ENCODE assay signal across 8 mouse cellular contexts in genomic region chr9:72492194-72492565, GRCm38 (mm10). TPM values are rescaled to one million over a fixed set of nuclear protein-coding genes. Genes with fewer than 3 reads are reported as not detected.
DNase-seq lines count a peak whose midpoint lies in the region; ATAC-seq lines count a peak whose summit lies in the region.

Gene Tex9, minus strand, starts transcription at chr9:72492212.

- peak within 1 kb of the TSS; percentile 95 for H3K4me2 ChIP-seq in heart, embryonic 16.5 days (ENCODE audit: low read depth, low read length)
- peak within 1 kb of the TSS; percentile 79 for H3K4me2 ChIP-seq in intestine, embryonic 15.5 days (replicated peaks)
- peak within 1 kb of the TSS; percentile 56 for H3K4me2 ChIP-seq in midbrain, embryonic 15.5 days

- no peaks in the 10 kb centered on the region for H3K27me3 ChIP-seq in heart, embryonic 16.5 days (ENCODE audit: control insufficient read depth, insufficient read depth, low read length)
- no peaks in the 10 kb centered on the region for H3K27me3 ChIP-seq in embryonic facial prominence, embryonic 10.5 days (replicated peaks; ENCODE audit: low read depth, poor library complexity, severe bottlenecking)
- no peaks in the 10 kb centered on the region for H3K27me3 ChIP-seq in intestine, embryonic 15.5 days (replicated peaks)
- no peaks in the 10 kb centered on the region for H3K27me3 ChIP-seq in midbrain, embryonic 15.5 days (replicated peaks)

- WGBS in heart, embryonic 16.5 days, result 3% methylated on average over 6 of the region's 6 CpGs
- 21% methylated on average over 6 of the region's 6 CpGs for WGBS in embryonic facial prominence, embryonic 10.5 days
- 8% methylated on average over 6 of the region's 6 CpGs for WGBS in intestine, embryonic 15.5 days
- 5% methylated on average over 6 of the region's 6 CpGs for WGBS in midbrain, embryonic 15.5 days

- peak within 1 kb of the TSS; percentile 81 for H3K9ac ChIP-seq in heart, embryonic 16.5 days (ENCODE audit: low read length)
- peak within 1 kb of the TSS; percentile 41 for H3K9ac ChIP-seq in intestine, embryonic 15.5 days
- peak within 1 kb of the TSS; percentile 67 for H3K9ac ChIP-seq in midbrain, embryonic 15.5 days

- DNase-seq in heart, postnatal 14 days, result no peak
- peak; percentile 57 for DNase-seq in CD4-positive, CD25-positive, alpha-beta regulatory T cell, adult 2 months (ENCODE audit: low read depth, low spot score)
- no peak for DNase-seq in embryonic facial prominence, embryonic 10.5 days (ENCODE audit: low spot score)
- no peak for DNase-seq in right cerebral cortex, postnatal 25 days
- no peak for DNase-seq in urinary bladder, postnatal 25 days (ENCODE audit: low spot score)

- ATAC-seq in heart, embryonic 16.5 days (replicated peaks; ENCODE audit: extremely low read depth, insufficient read depth, low FRiP score), result peak; percentile 74
- peak; percentile 44 for ATAC-seq in intestine, embryonic 15.5 days
- peak; percentile 56 for ATAC-seq in midbrain, embryonic 15.5 days (replicated peaks)

- intact Hi-C loops in heart, postnatal 14 days (cut with DNase I), result no loop called here

- H3K9me3 ChIP-seq in heart, embryonic 16.5 days (replicated peaks; ENCODE audit: control insufficient read depth, low read length), result no peaks in the 10 kb centered on the region
- H3K9me3 ChIP-seq in embryonic facial prominence, embryonic 10.5 days, result no peaks in the 10 kb centered on the region
- no peaks in the 10 kb centered on the region for H3K9me3 ChIP-seq in intestine, embryonic 15.5 days
- no peaks in the 10 kb centered on the region for H3K9me3 ChIP-seq in midbrain, embryonic 15.5 days

- H3K4me3 ChIP-seq in heart, embryonic 16.5 days (ENCODE audit: low read length), result peak within 1 kb of the TSS; percentile 72
- peak within 1 kb of the TSS; percentile 67 for H3K4me3 ChIP-seq in embryonic facial prominence, embryonic 10.5 days
- peak within 1 kb of the TSS; percentile 63 for H3K4me3 ChIP-seq in intestine, embryonic 15.5 days (replicated peaks)
- H3K4me3 ChIP-seq in midbrain, embryonic 15.5 days, result peak within 1 kb of the TSS; percentile 76

- no peaks in the 10 kb centered on the region for H3K36me3 ChIP-seq in heart, embryonic 16.5 days (ENCODE audit: control insufficient read depth, insufficient read depth)
- peaks cover 19% of the 10 kb centered on the region for H3K36me3 ChIP-seq in embryonic facial prominence, embryonic 10.5 days (replicated peaks)
- H3K36me3 ChIP-seq in intestine, embryonic 15.5 days, result no peaks in the 10 kb centered on the region
- no peaks in the 10 kb centered on the region for H3K36me3 ChIP-seq in midbrain, embryonic 15.5 days (replicated peaks)

- H3K4me1 ChIP-seq in heart, embryonic 16.5 days (ENCODE audit: control insufficient read depth, insufficient read depth, low read length), result peaks cover 9% of the 10 kb centered on the region; the same call in 1 of the 2 replicates
- H3K4me1 ChIP-seq in embryonic facial prominence, embryonic 10.5 days, result peaks cover 15% of the 10 kb centered on the region
- peaks cover 3% of the 10 kb centered on the region; the same call in 1 of the 2 replicates for H3K4me1 ChIP-seq in intestine, embryonic 15.5 days (replicated peaks)
- H3K4me1 ChIP-seq in midbrain, embryonic 15.5 days, result peaks cover 15% of the 10 kb centered on the region; the same call in 1 of the 2 replicates

- H3K27ac ChIP-seq in heart, embryonic 16.5 days (ENCODE audit: low read length), result peak within 1 kb of the TSS; percentile 97
- peak within 1 kb of the TSS; percentile 93 for H3K27ac ChIP-seq in embryonic facial prominence, embryonic 10.5 days (replicated peaks)
- H3K27ac ChIP-seq in intestine, embryonic 15.5 days, result peak within 1 kb of the TSS; percentile 32
- peak within 1 kb of the TSS; percentile 88 for H3K27ac ChIP-seq in midbrain, embryonic 15.5 days

RNA-seq across cellular contexts. Expression of gene Tex9, which starts in this region (rescaled TPM):
- 14.4 and 15.2 TPM in 2 replicates for polyA plus RNA-seq in heart, embryonic 16.5 days (2015; fragmentation: Nextera tagmentation; extraction: Ambion mirVana)
- total RNA-seq in heart, postnatal 14 days (2021), result 1 to 10 TPM; 2.6 TPM
- polyA plus RNA-seq in embryonic facial prominence, embryonic 10.5 days (2016; fragmentation: Nextera tagmentation; extraction: Ambion mirVana), result 53.6 and 56.9 TPM in 2 replicates
- polyA plus RNA-seq in intestine, embryonic 15.5 days (2015; fragmentation: Nextera tagmentation; extraction: Ambion mirVana), result 20.6 and 21.1 TPM in 2 replicates
- polyA plus RNA-seq in midbrain, embryonic 15.5 days (2015; fragmentation: Nextera tagmentation; extraction: Ambion mirVana), result 32.6 and 37.3 TPM in 2 replicates

Comparison
In these comparisons a context has a peak if more than half of its experiments do, and no peak if none do; other contexts are left out.
1. H3K27ac ChIP-seq: peak in every context shown above with its lines; median percentile 97 in heart, embryonic 16.5 days; 93 in embryonic facial prominence, embryonic 10.5 days; 88 in midbrain, embryonic 15.5 days; 32 in intestine, embryonic 15.5 days.